Mouse (Mus musculus) layer of hippocampus, adult 6 months (tissue): ENCODE results near the gene Krtap17-1. TPM values are rescaled to one million over a fixed set of nuclear protein-coding genes. Genes with fewer than 3 reads are reported as not detected.

Experiments used
- long read RNA-seq, 2 experiments: library from polyadenylated mRNA; unstranded; transcript quantifications; one replicate each; pipeline ENCODE4 v2.0.0; 2019 to 2020
- polyA plus RNA-seq: library from polyadenylated mRNA; unstranded; fragments of <200 nt; fragmentation: Nextera tagmentation; gene quantifications from 2 replicates; pipeline ENCODE4 v1.2.3, GENCODE M21; 2021

The Krtap17-1 gene
- polyA plus RNA-seq, result not detected in 2 replicates
- long read RNA-seq, experiment 1, result 0 reads
- long read RNA-seq, experiment 2, result 0 reads

GRCm38 (mm10) chr11:99993620-99994383 lies at the start of gene Krtap17-1:
Gene Krtap17-1, minus strand, starts transcription at chr11:99993994.

DNA sequence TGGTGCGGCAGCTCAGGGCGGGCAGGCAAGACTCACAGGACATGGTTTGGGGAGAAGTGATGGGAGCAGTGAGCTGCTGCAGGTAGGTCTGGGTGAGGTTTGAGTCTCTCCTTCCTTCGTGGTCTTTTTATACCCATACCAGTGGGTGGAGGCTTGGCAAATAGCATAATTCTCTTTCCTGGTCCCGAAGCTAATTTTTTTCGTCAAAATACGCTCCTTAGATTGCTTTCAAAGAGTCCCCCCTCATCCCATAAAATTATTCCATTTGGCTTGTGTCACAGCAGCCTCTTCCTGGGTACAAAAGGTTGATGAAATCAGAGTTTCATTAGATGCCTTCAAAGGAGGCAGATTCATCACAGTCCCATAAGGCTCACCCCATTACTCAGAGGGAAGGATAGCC lies 47.7 kb upstream of the Krtap17-1 start, which contains the start of gene Krt34:
Krt34 (minus strand) TSS at position 101 of the 400 bp plus-strand sequence.

DNA sequence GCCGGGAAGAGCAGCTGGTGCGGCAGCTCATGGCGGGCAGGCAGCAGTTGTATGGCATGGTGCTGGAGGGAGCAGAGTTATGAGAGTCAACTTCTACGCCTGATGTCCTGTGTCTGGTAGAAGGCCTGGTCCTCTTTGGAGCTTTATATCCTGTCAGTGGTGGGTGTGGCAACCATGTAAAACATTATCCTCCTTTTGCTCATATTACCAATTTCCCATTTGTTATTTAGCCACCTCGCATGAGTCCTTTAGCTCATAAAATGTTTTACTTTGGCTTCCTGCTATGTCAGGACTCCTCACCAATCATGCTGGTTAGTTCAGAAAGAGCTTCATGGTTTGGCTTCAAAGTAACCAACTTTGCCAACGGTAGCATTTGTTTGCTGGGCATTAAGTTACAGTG lies 36.0 kb upstream of the Krtap17-1 start, which contains the start of gene Krt33b:
Krt33b (minus strand) TSS at position 101 of the 400 bp plus-strand sequence.

GRCm38 (mm10) chr11:100016112-100016511 lies 22.3 kb upstream of the Krtap17-1 start, which contains the start of gene Krt33a:
Gene Krt33a, minus strand, starts transcription at chr11:100016212.

GRCm38 (mm10) chr11:99986180-99986647 lies 7.6 kb downstream of the Krtap17-1 start, which contains the start of gene Krtap16-1:
Gene Krtap16-1, minus strand, starts transcription at chr11:99986597.

GRCm38 (mm10) chr11:99978953-99979352 lies 14.8 kb downstream of the Krtap17-1 start, which contains the start of gene Krtap29-1:
Gene Krtap29-1, minus strand, starts transcription at chr11:99979053.

GRCm38 (mm10) chr11:99948175-99948574 lies 45.6 kb downstream of the Krtap17-1 start, which contains the start of gene Krtap9-5:
Gene Krtap9-5, plus strand, starts transcription at chr11:99948475.

Other genes with a start within 250 kb of the Krtap17-1 start
- not detected in 2 replicates for gene Gm11595, start 221.1 kb downstream of the Krtap17-1 start, polyA plus RNA-seq
- gene Krtap4-8, start 213.3 kb downstream of the Krtap17-1 start, polyA plus RNA-seq, result not detected in 2 replicates
- gene Krtap4-9, start 208.8 kb downstream of the Krtap17-1 start, polyA plus RNA-seq, result not detected in 2 replicates
- not detected in 2 replicates for gene Gm11596, start 200.5 kb downstream of the Krtap17-1 start, polyA plus RNA-seq
- gene Gm11569, start 195.1 kb downstream of the Krtap17-1 start, polyA plus RNA-seq, result not detected in 2 replicates
- gene Gm11554, start 189.5 kb downstream of the Krtap17-1 start, polyA plus RNA-seq, result not detected in 2 replicates
- gene Krtap4-13, start 184.1 kb downstream of the Krtap17-1 start, polyA plus RNA-seq, result not detected in 2 replicates
- not detected in 2 replicates for gene Gm11564, start 178.3 kb downstream of the Krtap17-1 start, polyA plus RNA-seq
- not detected in 2 replicates for gene 2300003K06Rik, start 155.9 kb downstream of the Krtap17-1 start, polyA plus RNA-seq
- not detected in 2 replicates for gene Krtap4-16, start 142.4 kb downstream of the Krtap17-1 start, polyA plus RNA-seq
- not detected in 2 replicates for gene Gm11568, start 136.1 kb downstream of the Krtap17-1 start, polyA plus RNA-seq
- gene Gm11559, start 129.5 kb downstream of the Krtap17-1 start, polyA plus RNA-seq, result not detected in 2 replicates
- not detected in 2 replicates for gene Krtap9-1, start 120.6 kb downstream of the Krtap17-1 start, polyA plus RNA-seq
- not detected in 2 replicates for gene Gm11567, start 114.8 kb downstream of the Krtap17-1 start, polyA plus RNA-seq
- gene Krtap31-1, start 86.1 kb downstream of the Krtap17-1 start, polyA plus RNA-seq, result not detected in 2 replicates
- gene Gm11565, start 79.2 kb downstream of the Krtap17-1 start, polyA plus RNA-seq, result not detected in 2 replicates
- not detected in 2 replicates for gene Krtap31-2, start 57.7 kb downstream of the Krtap17-1 start, polyA plus RNA-seq
- gene Krtap9-5, start 45.5 kb downstream of the Krtap17-1 start, polyA plus RNA-seq, result not detected in 2 replicates
- not detected in 2 replicates for gene Krtap29-1, start 14.9 kb downstream of the Krtap17-1 start, polyA plus RNA-seq
- not detected in 2 replicates for gene Krtap16-1, start 7.4 kb downstream of the Krtap17-1 start, polyA plus RNA-seq
- not detected in 2 replicates for gene Krt33a, start 22.2 kb upstream of the Krtap17-1 start, polyA plus RNA-seq
- not detected in 2 replicates for gene Krt33b, start 35.9 kb upstream of the Krtap17-1 start, polyA plus RNA-seq
- not detected in 2 replicates for gene Krt34, start 47.6 kb upstream of the Krtap17-1 start, polyA plus RNA-seq
- gene Krt31, start 56.6 kb upstream of the Krtap17-1 start, polyA plus RNA-seq, result not detected in 2 replicates
- gene Krt32, start 94.2 kb upstream of the Krtap17-1 start, polyA plus RNA-seq, result not detected in 2 replicates
- not detected in 2 replicates for gene Krt35, start 102.2 kb upstream of the Krtap17-1 start, polyA plus RNA-seq
- gene Krt36, start 111.6 kb upstream of the Krtap17-1 start, polyA plus RNA-seq, result not detected in 2 replicates
- not detected in 2 replicates for gene Krt13, start 127.6 kb upstream of the Krtap17-1 start, polyA plus RNA-seq
- 3.1 and 4.5 TPM in 2 replicates for gene Krt15, start 141.9 kb upstream of the Krtap17-1 start, polyA plus RNA-seq
- 0.36 TPM in 1 of 2 replicates, not detected in the other for gene Krt19, start 154.7 kb upstream of the Krtap17-1 start, polyA plus RNA-seq
- 0.33 and 0.45 TPM in 2 replicates for gene Krt9, start 199.3 kb upstream of the Krtap17-1 start, polyA plus RNA-seq
- 0.13 TPM in 1 of 2 replicates, not detected in the other for gene Krt14, start 213.6 kb upstream of the Krtap17-1 start, polyA plus RNA-seq